Mouse (Mus musculus) kidney, adult 8-10 months (tissue): ENCODE measurements at regions not wholly inside any gene's neighbourhood (a gene's known extent, or its start where the extent isn't known, plus 50 kb on each side); places are given as distances from the start of the nearest gene placed in this dataset.

ENCODE experiments used
- DNase-seq, 2 experiments: peaks; one replicate each; pipeline ENCODE4 v3.0.0; 2022

DNA sequence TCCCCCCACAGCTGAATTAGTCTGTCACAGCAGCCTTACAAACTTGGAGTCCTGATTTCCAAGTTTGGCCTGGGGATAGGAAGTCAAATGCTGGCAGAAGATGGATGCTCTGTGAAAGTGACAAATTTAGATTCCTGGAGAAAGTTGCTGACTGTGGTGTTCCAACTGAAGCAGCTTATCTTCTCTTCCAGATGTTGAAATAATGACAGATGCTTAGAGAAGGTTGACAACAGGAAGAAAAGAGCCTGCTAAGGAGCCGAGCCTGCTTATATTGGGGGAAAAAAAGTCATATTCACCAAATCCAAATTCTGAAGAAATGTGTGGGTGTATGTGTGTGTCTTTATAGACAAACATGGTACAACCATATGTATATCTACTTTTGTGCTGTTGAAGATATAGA lies 1380.4 kb upstream of the Cdh8 start:
- no peak for DNase-seq

- no peak for DNase-seq
These were observed 1377.7 kb upstream of the Cdh8 start for GRCm38 (mm10) chr8:100793951-100794350.

DNA sequence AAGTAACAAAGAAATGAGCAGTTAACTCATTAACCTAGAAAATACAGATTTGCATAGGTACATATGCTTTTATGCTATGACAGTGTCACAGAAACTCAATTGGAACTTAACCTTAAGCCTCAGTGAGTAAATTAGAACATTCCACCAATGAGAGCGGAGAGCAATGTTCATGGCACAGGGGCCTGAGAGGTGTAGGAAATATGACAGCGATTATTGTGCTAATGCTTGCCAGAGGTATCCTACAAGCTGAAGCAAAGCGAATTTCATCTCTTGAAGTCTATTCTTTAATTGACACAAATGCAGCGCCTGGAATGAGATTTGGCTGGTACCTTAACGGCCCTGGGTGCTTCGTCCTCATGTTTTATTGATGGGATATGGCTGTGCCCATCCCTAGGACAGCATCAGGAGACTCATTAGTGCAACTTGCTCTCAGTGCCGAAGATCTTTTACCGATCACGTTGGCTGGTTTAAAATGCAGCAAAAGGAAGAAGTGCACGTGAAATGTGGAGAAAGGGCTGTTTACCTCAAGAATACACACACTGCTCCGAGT lies 1374.4 kb upstream of the Cdh8 start:
- DNase-seq: no peak

DNA sequence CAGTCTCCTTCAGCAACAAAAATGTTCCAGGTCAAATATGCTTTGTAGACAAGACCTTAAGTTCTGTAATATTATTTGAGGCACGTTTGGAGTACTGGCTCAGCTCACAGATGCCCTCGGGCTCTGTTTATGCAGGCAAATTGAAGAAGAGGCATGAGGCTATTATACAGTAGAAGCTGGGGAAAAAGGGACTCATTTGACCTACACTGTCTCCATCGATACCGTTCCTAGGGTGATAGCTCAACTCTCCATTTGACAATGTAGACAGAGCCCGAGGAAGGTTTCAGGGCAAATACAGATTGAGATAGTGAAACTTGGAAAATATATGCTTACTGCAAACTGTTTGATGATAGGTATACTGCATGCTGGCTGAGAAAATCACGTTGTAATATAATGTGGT lies 1371.9 kb upstream of the Cdh8 start:
- no peak for DNase-seq

DNA sequence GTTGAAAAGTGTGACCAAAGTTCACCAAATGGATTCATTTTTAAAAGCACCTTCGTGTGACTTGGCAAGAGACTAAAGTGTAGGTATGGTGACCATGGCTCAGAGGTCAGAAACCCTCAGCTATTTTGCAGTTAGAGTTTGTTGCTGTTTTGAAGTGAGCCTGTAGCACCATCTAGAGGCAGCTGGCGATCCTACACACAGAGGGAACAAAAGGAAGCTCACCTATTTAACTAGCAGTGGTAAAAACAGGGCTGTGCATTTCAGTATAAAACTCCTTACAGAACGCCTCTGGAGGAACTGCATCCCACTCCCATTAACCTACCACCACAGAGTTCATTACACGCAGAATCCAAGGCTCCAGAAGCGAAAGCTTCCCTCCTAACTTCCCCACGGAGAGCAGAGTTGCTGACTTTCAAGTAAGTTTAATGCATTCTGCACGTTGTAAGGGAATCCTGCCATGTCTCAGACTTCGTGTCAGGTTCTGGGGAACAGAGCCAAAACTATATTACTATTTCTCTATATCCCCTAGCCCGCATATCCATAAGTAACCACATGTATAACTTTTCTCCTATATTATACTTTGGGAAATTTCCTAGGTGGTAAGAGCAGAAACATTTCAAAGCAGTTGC lies 1356.6 kb upstream of the Cdh8 start:
- DNase-seq: peak; percentile 2 to 71

- no peak for DNase-seq
These were observed 1353.3 kb upstream of the Cdh8 start for GRCm38 (mm10) chr8:100769617-100770016.

- no peak for DNase-seq
These were observed 1317.7 kb upstream of the Cdh8 start for GRCm38 (mm10) chr8:100733927-100734326.

- no peak for DNase-seq
These were observed 1286.1 kb upstream of the Cdh8 start for GRCm38 (mm10) chr8:100702365-100702764.

DNA sequence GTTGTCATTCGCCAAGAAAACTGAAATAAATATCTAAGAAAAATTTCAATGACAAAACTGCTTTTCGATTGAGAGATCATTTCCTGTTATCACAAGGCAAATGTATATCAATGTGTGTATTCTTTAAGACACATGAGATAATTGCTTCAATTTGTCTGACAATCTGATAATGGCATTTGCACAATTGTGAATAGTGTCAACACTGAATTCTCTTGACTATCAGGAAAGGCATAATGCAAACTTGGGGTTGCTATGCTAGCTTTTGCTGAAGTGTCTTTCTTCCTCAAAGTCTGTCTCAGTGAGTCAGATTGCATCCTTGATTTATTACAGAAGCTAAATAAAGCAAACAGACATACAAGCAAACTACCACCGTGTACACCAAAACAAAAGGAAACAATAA lies 1278.8 kb upstream of the Cdh8 start:
- DNase-seq: no peak

DNA sequence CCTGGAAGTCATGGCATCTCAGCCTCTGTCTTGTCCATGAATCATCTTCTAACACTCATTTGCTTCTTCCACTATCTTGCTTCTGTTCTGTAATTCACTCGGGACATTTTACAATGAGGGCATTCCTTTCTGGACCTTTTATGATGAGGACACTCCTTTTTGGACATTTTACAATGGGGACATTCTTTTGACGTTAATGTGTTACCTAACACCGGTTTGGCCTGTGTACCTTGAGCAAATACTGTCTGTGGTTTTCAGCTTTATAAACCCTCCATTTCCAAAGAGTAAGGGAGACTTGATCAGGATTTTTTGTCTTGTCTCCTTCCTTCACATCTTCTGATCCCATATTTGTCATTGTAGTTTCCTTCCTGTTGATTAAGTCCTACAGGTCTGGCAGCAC lies 1262.3 kb upstream of the Cdh8 start:
- no peak for DNase-seq
